Mouse (Mus musculus) heart, embryonic 16.5 days (tissue): ENCODE results near the gene Clec10a. TPM values are rescaled to one million over a fixed set of nuclear protein-coding genes. Genes with fewer than 3 reads are reported as not detected.

Source experiments
- ATAC-seq: fragments of 200-750 bp; cut with Nextera tagmentation; replicated peaks from 2 replicates; pipeline ENCODE4 v1.8.0; 2017; ENCODE audit warnings: moderate number of reproducible peaks; ENCODE audit not compliant: insufficient read depth, low FRiP score; ENCODE audit errors: extremely low read depth
- H3K27ac ChIP-seq: fragments of 300-500 bp; sonication (generic); 2 replicates; pipeline ENCODE4 v1.5.1; 2014; ENCODE audit warnings: mild to moderate bottlenecking, low read length, control low read depth, moderate library complexity
- H3K27me3 ChIP-seq: fragments of 300-500 bp; sonication (generic); 2 replicates; pipeline ENCODE4 v1.6.1; 2014; ENCODE audit warnings: low read length, mixed read lengths; ENCODE audit not compliant: control insufficient read depth, insufficient read depth
- H3K36me3 ChIP-seq: fragments of 300-500 bp; sonication (generic); 2 replicates; pipeline ENCODE4 v1.6.1; 2014; ENCODE audit not compliant: control insufficient read depth, insufficient read depth
- H3K4me1 ChIP-seq: fragments of 300-500 bp; sonication (generic); 2 replicates; pipeline ENCODE4 v1.6.1; 2014; ENCODE audit warnings: low read length, mixed read lengths; ENCODE audit not compliant: control insufficient read depth, insufficient read depth
- H3K4me2 ChIP-seq: fragments of 300-500 bp; sonication (generic); 2 replicates; pipeline ENCODE4 v1.6.1; 2014; ENCODE audit warnings: low read depth, mild to moderate bottlenecking, control low read depth, low read length
- H3K4me3 ChIP-seq: fragments of 300-500 bp; sonication (generic); 2 replicates; pipeline ENCODE4 v1.5.1; 2014; ENCODE audit warnings: mild to moderate bottlenecking, control low read depth, low read length
- H3K9ac ChIP-seq: fragments of 300-500 bp; sonication (generic); 2 replicates; pipeline ENCODE4 v1.6.1; 2014; ENCODE audit warnings: low read length, control low read depth
- H3K9me3 ChIP-seq: fragments of 300-500 bp; sonication (generic); replicated peaks from 2 replicates; pipeline ENCODE4 v1.6.1; 2016; ENCODE audit warnings: low read length; ENCODE audit not compliant: control insufficient read depth
- WGBS: fragments of 180-500 bp; shearing (Covaris S2); extraction: QIAGEN DNeasy Blood & Tissue Kit; methylation state at CpG from one replicate; pipeline ENCODE4 v1.1.7; 2014; 5-methylcytosine and 5-hydroxymethylcytosine counted together
- polyA plus RNA-seq: library from polyadenylated mRNA; unstranded; fragments of >200 nt; fragmentation: Nextera tagmentation; extraction: Ambion mirVana; gene quantifications from 2 replicates; pipeline ENCODE4 v1.2.1, GENCODE M21; 2015

Gene Clec10a
- polyA plus RNA-seq, 1 experiment from 2014 or later, result 1.1 TPM

DNA sequence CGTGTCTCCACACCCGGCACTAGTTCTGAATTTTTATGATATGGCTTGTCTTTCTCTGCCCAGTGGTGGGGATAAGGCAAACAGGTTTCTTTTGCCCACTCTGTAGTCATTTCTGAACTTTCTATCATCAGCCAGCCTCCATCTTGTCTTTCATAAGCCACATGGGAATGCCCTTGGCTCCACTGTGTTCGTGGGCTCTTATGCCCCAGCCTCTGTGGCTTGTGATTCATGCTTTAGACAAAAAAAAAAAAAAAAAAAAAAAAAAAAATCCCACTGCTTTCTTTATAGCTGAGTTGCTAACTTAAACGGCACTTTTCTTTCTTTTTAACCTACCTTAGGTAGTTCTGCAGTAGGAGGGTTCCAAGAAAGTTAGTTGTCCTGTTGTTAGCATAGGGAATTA lies 36.2 kb downstream of the Clec10a start:
- Histone ChIP-seq H3K27me3 (no peaks in the 10 kb centered on the region), H3K4me2 (no peak overlapping the region), H3K4me1 (no peaks in the 10 kb centered on the region), H3K4me3 (no peak overlapping the region), H3K9me3 (no peaks in the 10 kb centered on the region; the same call in 1 of the 2 replicates), H3K27ac (no peak overlapping the region), H3K36me3 (no peaks in the 10 kb centered on the region), H3K9ac (no peak overlapping the region)
- 71% methylated on average over 4 of the region's 4 CpGs for WGBS
- ATAC-seq, result no peak

- Histone ChIP-seq H3K4me1 (no peaks in the 10 kb centered on the region), H3K27me3 (no peaks in the 10 kb centered on the region), H3K27ac (no peak overlapping the region), H3K9me3 (no peaks in the 10 kb centered on the region; the same call in 1 of the 2 replicates), H3K4me2 (no peak overlapping the region), H3K9ac (no peak overlapping the region), H3K36me3 (no peaks in the 10 kb centered on the region), H3K4me3 (no peak overlapping the region)
- ATAC-seq, result no peak
- WGBS, result 47% methylated on average over 11 of the region's 11 CpGs
Measured at GRCm38 (mm10) chr11:70193354-70194285, 37.6 kb downstream of the Clec10a start.

DNA sequence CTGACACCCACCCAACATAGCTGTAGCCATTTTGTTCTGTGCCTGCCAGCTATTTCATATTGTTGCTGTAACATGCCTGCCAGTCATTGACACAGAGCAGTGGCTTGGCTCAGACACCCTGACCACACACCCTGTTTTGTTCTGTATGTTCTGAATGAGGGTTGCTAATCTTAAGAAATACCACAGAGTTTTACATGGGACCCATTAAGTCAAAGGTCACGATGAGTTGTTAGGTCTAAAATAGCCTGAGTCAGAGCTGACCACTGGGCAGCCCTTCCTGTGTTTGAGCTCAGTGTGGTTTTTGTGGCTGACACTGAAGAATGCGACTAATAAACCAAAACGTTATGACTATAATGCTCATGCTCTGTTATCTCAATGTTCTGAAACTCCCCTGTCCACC lies 42.3 kb downstream of the Clec10a start:
- no peaks in the 10 kb centered on the region; the same call in 1 of the 2 replicates for H3K9me3 ChIP-seq
- no peak for ATAC-seq
- no peak overlapping the region for H3K4me2 ChIP-seq
- no peak overlapping the region for H3K9ac ChIP-seq
- WGBS, result 74% methylated on average over 3 of the region's 3 CpGs
- no peak overlapping the region for H3K27ac ChIP-seq
- H3K4me1 ChIP-seq, result no peaks in the 10 kb centered on the region
- no peaks in the 10 kb centered on the region for H3K27me3 ChIP-seq
- H3K36me3 ChIP-seq, result no peaks in the 10 kb centered on the region
- no peak overlapping the region for H3K4me3 ChIP-seq

DNA sequence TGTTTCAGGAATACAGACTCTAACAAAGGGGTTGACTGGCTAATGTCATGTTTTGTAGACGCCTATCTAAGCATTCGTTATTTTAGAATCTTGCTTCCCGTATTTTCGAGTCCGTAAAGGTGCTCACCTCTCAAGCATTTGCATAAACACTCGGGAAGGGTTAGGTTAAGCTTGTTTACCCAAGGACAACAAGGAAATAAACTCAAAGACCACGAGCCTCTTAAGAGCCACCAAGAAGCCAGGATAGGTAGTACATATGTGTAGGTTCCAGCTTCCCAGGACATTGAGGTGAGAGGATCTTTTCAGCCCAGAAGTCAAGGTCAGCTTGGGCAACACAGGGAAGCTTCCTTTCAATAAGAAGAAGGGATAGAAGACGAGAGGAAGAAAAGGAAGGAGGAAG lies 43.1 kb downstream of the Clec10a start:
- H3K27me3 ChIP-seq, result no peaks in the 10 kb centered on the region
- H3K9me3 ChIP-seq, result no peaks in the 10 kb centered on the region; the same call in 1 of the 2 replicates
- H3K27ac ChIP-seq, result no peak overlapping the region
- no peak for ATAC-seq
- no peak overlapping the region for H3K4me2 ChIP-seq
- no peaks in the 10 kb centered on the region for H3K4me1 ChIP-seq
- H3K36me3 ChIP-seq, result no peaks in the 10 kb centered on the region
- WGBS, result 74% methylated on average over 8 of the region's 8 CpGs
- H3K9ac ChIP-seq, result no peak overlapping the region
- H3K4me3 ChIP-seq, result no peak overlapping the region

GRCm38 (mm10) chr11:70200036-70200608 lies 44.1 kb downstream of the Clec10a start:
- ATAC-seq, result no peak
- 85% methylated on average over 5 of the region's 5 CpGs for WGBS

GRCm38 (mm10) chr11:70201691-70202090 lies 45.7 kb downstream of the Clec10a start:
- no peaks in the 10 kb centered on the region for H3K4me1 ChIP-seq
- H3K9me3 ChIP-seq, result no peaks in the 10 kb centered on the region
- WGBS, result 37% methylated on average over 5 of the region's 5 CpGs
- no peak overlapping the region for H3K27ac ChIP-seq
- no peaks in the 10 kb centered on the region for H3K27me3 ChIP-seq
- no peak overlapping the region for H3K4me3 ChIP-seq
- H3K4me2 ChIP-seq, result no peak overlapping the region
- no peak overlapping the region for H3K9ac ChIP-seq
- H3K36me3 ChIP-seq, result no peaks in the 10 kb centered on the region
- ATAC-seq, result no peak

More at GRCm38 (mm10) chr11:70200036-70200608, 44.1 kb downstream of the Clec10a start:
- H3K9me3 ChIP-seq, result no peaks in the 10 kb centered on the region; the same call in 1 of the 2 replicates
- H3K9ac ChIP-seq, result no peak overlapping the region
- H3K4me1 ChIP-seq, result no peaks in the 10 kb centered on the region
- no peak overlapping the region for H3K4me2 ChIP-seq
- H3K27me3 ChIP-seq, result no peaks in the 10 kb centered on the region
- no peaks in the 10 kb centered on the region for H3K36me3 ChIP-seq
- no peak overlapping the region for H3K4me3 ChIP-seq
- H3K27ac ChIP-seq, result no peak overlapping the region

DNA sequence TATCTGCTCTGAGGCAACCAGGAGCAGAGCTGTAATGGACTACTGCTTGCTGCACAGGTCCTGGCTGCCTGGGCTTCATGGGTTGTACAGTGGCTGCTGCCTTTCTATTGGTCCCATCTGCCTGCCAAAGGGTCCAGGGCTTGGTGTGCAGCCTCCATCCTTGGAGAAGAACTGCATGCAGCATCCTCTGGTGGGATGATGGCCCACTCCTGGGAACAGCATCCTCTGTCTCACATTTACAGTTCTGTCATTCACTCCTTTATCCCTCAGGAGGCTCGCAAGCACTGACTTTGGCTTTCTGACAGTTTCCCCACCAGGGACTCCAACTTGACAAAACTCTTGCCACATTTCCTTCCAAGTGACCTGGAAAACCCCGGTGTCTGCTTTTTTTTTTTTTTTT lies 50.8 kb downstream of the Clec10a start:
- H3K27me3 ChIP-seq, result peaks cover 2% of the 10 kb centered on the region; the same call in 1 of the 2 replicates
- H3K36me3 ChIP-seq, result no peaks in the 10 kb centered on the region
- no peak for ATAC-seq
- no peak overlapping the region for H3K9ac ChIP-seq
- H3K4me3 ChIP-seq, result no peak overlapping the region
- no peak overlapping the region for H3K27ac ChIP-seq
- no peaks in the 10 kb centered on the region for H3K9me3 ChIP-seq
- no peak overlapping the region for H3K4me2 ChIP-seq
- WGBS, result 45% methylated on average over 2 of the region's 2 CpGs
- H3K4me1 ChIP-seq, result no peaks in the 10 kb centered on the region

DNA sequence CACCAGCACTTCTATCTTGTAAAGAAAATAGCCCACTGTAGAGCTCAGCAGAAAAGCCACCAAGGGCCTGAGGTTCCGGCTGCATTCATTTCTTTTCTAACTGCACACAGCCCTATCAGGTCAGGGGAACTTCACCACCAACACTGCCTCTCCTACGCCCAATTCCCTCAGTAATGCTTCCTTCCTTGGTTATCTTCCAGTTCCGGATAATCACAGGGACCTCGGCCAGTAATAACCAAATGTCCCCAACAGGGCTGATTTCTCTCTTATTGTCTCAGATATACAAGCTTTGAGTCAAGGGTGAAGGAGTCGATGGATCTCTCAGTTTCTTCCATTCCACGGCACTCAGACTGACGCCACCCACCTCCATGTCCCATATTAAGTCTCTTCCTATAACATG lies 51.3 kb downstream of the Clec10a start:
- Histone ChIP-seq H3K36me3 (no peaks in the 10 kb centered on the region), H3K9ac (no peak overlapping the region), H3K9me3 (no peaks in the 10 kb centered on the region), H3K27me3 (peaks cover 5% of the 10 kb centered on the region), H3K4me3 (no peak overlapping the region), H3K4me2 (no peak overlapping the region), H3K27ac (no peak overlapping the region), H3K4me1 (no peaks in the 10 kb centered on the region)
- WGBS, result 55% methylated on average over 7 of the region's 7 CpGs
- ATAC-seq, result no peak

- Histone ChIP-seq H3K9ac (no peak overlapping the region), H3K36me3 (no peaks in the 10 kb centered on the region), H3K27ac (no peak overlapping the region), H3K9me3 (no peaks in the 10 kb centered on the region), H3K4me3 (no peak overlapping the region), H3K4me2 (no peak overlapping the region), H3K27me3 (peaks cover 18% of the 10 kb centered on the region), H3K4me1 (peaks cover 3% of the 10 kb centered on the region)
- 56% methylated on average over 5 of the region's 5 CpGs for WGBS
- ATAC-seq, result no peak
Measured at GRCm38 (mm10) chr11:70208778-70209388, 52.9 kb downstream of the Clec10a start.
